Mouse (Mus musculus) kidney, adult 2 months (tissue): Measurements from ENCODE around the gene Akr1c13.

ENCODE experiments used
- CTCF ChIP-seq: fragments of 200-500 bp; conservative IDR thresholded peaks from 2 replicates; pipeline ENCODE4 v1.5.1; 2011; ENCODE audit warnings: low read depth, mild to moderate bottlenecking, control low read depth, low read length, moderate library complexity, mixed read lengths; ENCODE audit not compliant: insufficient read depth, insufficient read length
- POLR2A ChIP-seq: fragments of 200-500 bp; IDR thresholded peaks from one replicate; pipeline ENCODE4 v1.6.1; 2011; ENCODE audit warnings: low read depth, low read length, control low read depth

DNA sequence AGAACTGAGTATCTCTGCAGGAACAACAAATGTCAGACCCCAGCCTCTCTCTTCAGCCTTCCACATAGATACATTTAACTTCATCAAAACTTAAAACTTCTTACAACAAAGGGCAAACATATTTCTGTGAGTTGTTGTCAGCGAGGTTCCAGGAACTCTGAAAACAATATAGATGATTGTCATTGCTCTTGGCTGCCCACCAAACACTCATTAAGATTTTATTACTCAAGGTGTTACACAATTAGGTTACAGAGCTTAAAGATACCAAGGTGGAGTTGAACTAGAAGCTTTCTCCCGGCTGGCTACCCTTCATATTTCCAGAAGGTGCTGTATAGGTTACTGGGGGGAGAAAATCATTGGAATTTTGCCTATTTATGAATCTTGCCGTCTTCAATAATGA, 37.4 kb upstream of the Akr1c13 start:
- TF ChIP-seq POLR2A (no peak), CTCF (no peak)
